8 mouse cellular contexts compared by ENCODE assay signal in genomic region chr19:16434879-16435278, GRCm38 (mm10). TPM values are rescaled to one million over a fixed set of nuclear protein-coding genes. Genes with fewer than 3 reads are reported as not detected.
DNase-seq lines count a peak whose midpoint lies in the region; ATAC-seq and TF ChIP-seq lines count a peak whose summit lies in the region.

No protein-coding gene starts in this region.

- DNase-seq in embryo, embryonic 10.5 days (ENCODE audit: low spot score): peak; percentile 64
- DNase-seq in cerebellum, adult 8-10 months: no peak
- DNase-seq in urinary bladder, postnatal 36 days (ENCODE audit: low spot score in 2 of 2): no peak

- H3K36me3 ChIP-seq in E14TG2a.4 (ENCODE audit: insufficient read depth, low read length): no peaks in the 10 kb centered on the region
- no peaks in the 10 kb centered on the region for H3K36me3 ChIP-seq in limb, embryonic 15.5 days
- no peaks in the 10 kb centered on the region for H3K36me3 ChIP-seq in midbrain, embryonic 15.5 days (replicated peaks)

- H3K9ac ChIP-seq in limb, embryonic 15.5 days: no peak overlapping the region
- H3K9ac ChIP-seq in midbrain, embryonic 15.5 days: no peak overlapping the region

- 0 out of 2 replicates have a peak overlapping the region, but pooled peaks have one; percentile 70 for H3K27ac ChIP-seq in limb, embryonic 15.5 days
- H3K27ac ChIP-seq in midbrain, embryonic 15.5 days: no peak overlapping the region

- H3K4me2 ChIP-seq in limb, embryonic 15.5 days: peak overlapping the region; percentile 65
- H3K4me2 ChIP-seq in midbrain, embryonic 15.5 days: peak overlapping the region; percentile 81

- H3K9me3 ChIP-seq in E14TG2a.4 (ENCODE audit: low read length): no peaks in the 10 kb centered on the region
- H3K9me3 ChIP-seq in limb, embryonic 15.5 days: no peaks in the 10 kb centered on the region
- no peaks in the 10 kb centered on the region for H3K9me3 ChIP-seq in midbrain, embryonic 15.5 days

- peaks cover 54% of the 10 kb centered on the region for H3K27me3 ChIP-seq in E14TG2a.4 (ENCODE audit: insufficient read depth, low read length)
- H3K27me3 ChIP-seq in limb, embryonic 15.5 days: peaks cover 43% of the 10 kb centered on the region
- peaks cover 38% of the 10 kb centered on the region for H3K27me3 ChIP-seq in midbrain, embryonic 15.5 days (replicated peaks)

- peak overlapping the region; percentile 80; the same call in 1 of the 2 replicates for H3K4me3 ChIP-seq in E14TG2a.4 (replicated peaks; ENCODE audit: low read length)
- peak overlapping the region; percentile 41 for H3K4me3 ChIP-seq in limb, embryonic 15.5 days
- no peak overlapping the region for H3K4me3 ChIP-seq in midbrain, embryonic 15.5 days

- peak; percentile 33 to 41; a peak in 2 of 4 replicates for ATAC-seq in hematopoietic stem cell, adult 5-6 weeks (replicated peaks in 1 of 2; ENCODE audit: insufficient read depth in 1 of 2, low FRiP score in 2 of 2, low TSS enrichment in 1 of 2, low read depth in 1 of 2, poor library complexity in 2 of 2, severe bottlenecking in 2 of 2)
- ATAC-seq in limb, embryonic 15.5 days (ENCODE audit: insufficient number of reproducible peaks, low FRiP score, low TSS enrichment, low read depth): no peak
- ATAC-seq in midbrain, embryonic 15.5 days (replicated peaks): no peak
- ATAC-seq in monocyte, adult 5-6 weeks (replicated peaks; ENCODE audit: insufficient number of reproducible peaks, low FRiP score, low TSS enrichment, poor library complexity, severe bottlenecking): no peak

- peaks cover 52% of the 10 kb centered on the region for H3K4me1 ChIP-seq in E14TG2a.4 (replicated peaks; ENCODE audit: low read depth, low read length)
- H3K4me1 ChIP-seq in limb, embryonic 15.5 days: peaks cover 29% of the 10 kb centered on the region
- H3K4me1 ChIP-seq in midbrain, embryonic 15.5 days: peaks cover 21% of the 10 kb centered on the region

- 27% methylated on average over 9 of the region's 9 CpGs for WGBS in limb, embryonic 15.5 days
- WGBS in midbrain, embryonic 15.5 days: 15% methylated on average over 9 of the region's 9 CpGs

- peak; percentile 67 for TF ChIP-seq CTCF in E14TG2a.4 (conservative IDR thresholded peaks at IDR 0.05; ENCODE audit: low read length)

RNA-seq across cellular contexts. Expression of gene Gna14, which starts 0.7 kb away (rescaled TPM):
- 2.2 and 2.6 TPM in 2 replicates for total RNA-seq in hematopoietic stem cell, adult 5-6 weeks (2017)
- polyA plus RNA-seq in limb, embryonic 15.5 days (2015; fragmentation: Nextera tagmentation; extraction: Ambion mirVana): 5.2 and 7.2 TPM in 2 replicates
- 0.49 and 0.56 TPM in 2 replicates for polyA plus RNA-seq in midbrain, embryonic 15.5 days (2015; fragmentation: Nextera tagmentation; extraction: Ambion mirVana)
- 0.39 to 2.8 TPM in 2 of 3 replicates, not detected in the other for total RNA-seq in monocyte, adult 5-6 weeks (2017)

Comparison
In these comparisons a context has a peak if more than half of its experiments do, and no peak if none do; other contexts are left out.
1. ATAC-seq: peak in hematopoietic stem cell, adult 5-6 weeks (2 of 2); none in limb, embryonic 15.5 days (single experiment), midbrain, embryonic 15.5 days (single experiment) and monocyte, adult 5-6 weeks (single experiment).